Mouse (Mus musculus) ES-E14 (cell line): ENCODE measurements at regions not wholly inside any gene's neighbourhood (a gene's known extent, or its start where the extent isn't known, plus 50 kb on each side); places are given as distances from the start of the nearest gene placed in this dataset.

Source experiments
- DNase-seq: peaks from one replicate; pipeline ENCODE4 v3.0.0-alpha.2; 2013; ENCODE audit warnings: low read depth, low spot score
- H3K27ac ChIP-seq: 2 replicates; pipeline ENCODE4 v1.5.1; 2012; ENCODE audit warnings: low read depth, mild to moderate bottlenecking, low read length, moderate library complexity, mixed read lengths; ENCODE audit not compliant: poor library complexity, insufficient read depth, severe bottlenecking
- H3K36me3 ChIP-seq: 2 replicates; pipeline ENCODE4 v1.6.1; 2012; ENCODE audit warnings: mild to moderate bottlenecking, low read length, moderate library complexity, mixed read lengths; ENCODE audit not compliant: control insufficient read depth, poor library complexity, insufficient read depth, severe bottlenecking
- H3K4me1 ChIP-seq, 2 experiments: fragments of 150-350 bp in 1 of 2; sonication (generic) in 1 of 2; 2 replicates each; pipeline ENCODE4 v1.6.1; 2012; ENCODE audit warnings: low read length in 2 of 2, mild to moderate bottlenecking in 1 of 2, mixed read lengths in 1 of 2; ENCODE audit not compliant: control insufficient read depth in 2 of 2, insufficient read depth in 2 of 2, poor library complexity in 1 of 2
- H3K4me3 ChIP-seq, 2 experiments: fragments of 150-350 bp in 1 of 2; sonication (generic) in 1 of 2; 2 replicates each; pipeline ENCODE4 v1.5.1; 2012; ENCODE audit warnings: low read length in 2 of 2, low read depth in 1 of 2, mild to moderate bottlenecking in 1 of 2, mixed read lengths in 1 of 2; ENCODE audit not compliant: insufficient read depth in 1 of 2, poor library complexity in 1 of 2, severe bottlenecking in 1 of 2
- H3K9ac ChIP-seq: 2 replicates; pipeline ENCODE4 v1.6.1; 2012; ENCODE audit warnings: low read depth, mild to moderate bottlenecking, low read length, mixed read lengths; ENCODE audit not compliant: poor library complexity, insufficient read depth, severe bottlenecking
- H3K9me3 ChIP-seq: fragments of 150-350 bp; sonication (generic); 2 replicates; pipeline ENCODE4 v1.6.1; 2012; ENCODE audit warnings: low read depth, mild to moderate bottlenecking, low read length; ENCODE audit not compliant: control insufficient read depth, insufficient read depth
- CHD2 ChIP-seq: IDR thresholded peaks from 2 replicates; pipeline ENCODE4 v1.6.1; 2014; ENCODE audit warnings: mild to moderate bottlenecking, low read depth, low read length, inconsistent platforms
- HCFC1 ChIP-seq: IDR thresholded peaks from 2 replicates; pipeline ENCODE4 v1.6.1; 2012; ENCODE audit warnings: low read length, inconsistent platforms, borderline replicate concordance; ENCODE audit not compliant: insufficient read depth
- MAFK ChIP-seq: IDR thresholded peaks from 2 replicates; pipeline ENCODE4 v1.6.1; 2014; ENCODE audit warnings: mild to moderate bottlenecking, low read depth, low read length, inconsistent platforms; ENCODE audit not compliant: insufficient read depth
- ZC3H11A ChIP-seq: IDR thresholded peaks from 2 replicates; pipeline ENCODE4 v1.6.1; 2012; ENCODE audit warnings: low read depth, mild to moderate bottlenecking, inconsistent platforms, low read length, borderline replicate concordance
- ZNF384 ChIP-seq: IDR thresholded peaks from 2 replicates; pipeline ENCODE4 v1.6.1; 2012; ENCODE audit warnings: low read depth, low read length, inconsistent platforms
- in situ Hi-C, 2 experiments: fragments of 600-800 bp; cut with MboI; formaldehyde crosslinking; loops; one replicate each; pipeline ENCODE4 v1.15.1; 2025; ENCODE audit warnings: low sequenced_read_pairs in 2 of 2, inconsistent platforms in 1 of 2; ENCODE audit not compliant: unreplicated experiment in 2 of 2

GRCm38 (mm10) chr13:35499776-35500175 is 159.9 kb upstream of the Cdyl start:
- no peak for DNase-seq
- no peak overlapping the region for H3K27ac ChIP-seq
- H3K4me3 ChIP-seq, result no peak overlapping the region
- no peak for TF ChIP-seq CHD2
- no peak for TF ChIP-seq HCFC1
- no peak for TF ChIP-seq ZNF384
- no peak for TF ChIP-seq MAFK
- no peak for TF ChIP-seq ZC3H11A
- H3K9ac ChIP-seq, result no peak overlapping the region
- peaks cover 0 to 2% of the 10 kb centered on the region in 2 experiments; a peak in 2 of 4 replicates for H3K4me1 ChIP-seq
- in situ Hi-C loops, result no loop called here
- no peaks in the 10 kb centered on the region for H3K9me3 ChIP-seq
- no peaks in the 10 kb centered on the region for H3K36me3 ChIP-seq

DNA sequence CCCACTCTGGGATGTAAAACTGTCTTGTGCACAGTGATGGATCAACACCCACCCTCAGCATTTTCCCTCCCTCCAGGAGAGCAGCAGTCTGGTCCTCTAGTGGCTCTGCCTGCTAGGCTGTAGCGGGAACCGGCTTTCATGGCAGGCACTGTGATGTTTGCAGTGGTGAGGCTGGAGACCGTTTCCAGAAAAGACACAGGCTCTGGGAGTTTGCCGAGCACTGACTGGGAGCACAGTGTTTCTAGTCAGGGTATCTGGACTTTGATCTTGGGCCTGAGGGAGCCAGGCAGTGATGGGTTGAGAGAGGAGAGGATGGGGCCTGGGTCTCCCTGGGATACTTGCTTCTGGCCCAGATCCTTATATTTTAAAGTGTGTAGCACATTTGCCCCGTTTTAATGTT is 158.7 kb upstream of the Cdyl start:
- no peaks in the 10 kb centered on the region for H3K36me3 ChIP-seq
- no peak overlapping the region for H3K27ac ChIP-seq
- TF ChIP-seq ZNF384 (no peak), MAFK (no peak), ZC3H11A (no peak), HCFC1 (no peak), CHD2 (no peak)
- no peak overlapping the region for H3K9ac ChIP-seq
- in situ Hi-C loops, result no loop called here
- no peak overlapping the region for H3K4me3 ChIP-seq
- no peak for DNase-seq
- H3K9me3 ChIP-seq, result no peaks in the 10 kb centered on the region
- H3K4me1 ChIP-seq, result peaks cover 0 to 2% of the 10 kb centered on the region in 2 experiments; a peak in 2 of 4 replicates

GRCm38 (mm10) chr13:35501351-35502146 is 158.1 kb upstream of the Cdyl start:
- Histone ChIP-seq H3K9ac (no peak overlapping the region), H3K4me1 (peaks cover 0 to 2% of the 10 kb centered on the region in 2 experiments; a peak in 2 of 4 replicates), H3K4me3 (no peak overlapping the region), H3K9me3 (no peaks in the 10 kb centered on the region), H3K36me3 (no peaks in the 10 kb centered on the region), H3K27ac (no peak overlapping the region)
- DNase-seq, result no peak
- in situ Hi-C loops, result no loop called here
- TF ChIP-seq MAFK, result no peak
- TF ChIP-seq CHD2, result no peak
- TF ChIP-seq ZNF384, result no peak
- no peak for TF ChIP-seq ZC3H11A
- TF ChIP-seq HCFC1, result no peak

DNA sequence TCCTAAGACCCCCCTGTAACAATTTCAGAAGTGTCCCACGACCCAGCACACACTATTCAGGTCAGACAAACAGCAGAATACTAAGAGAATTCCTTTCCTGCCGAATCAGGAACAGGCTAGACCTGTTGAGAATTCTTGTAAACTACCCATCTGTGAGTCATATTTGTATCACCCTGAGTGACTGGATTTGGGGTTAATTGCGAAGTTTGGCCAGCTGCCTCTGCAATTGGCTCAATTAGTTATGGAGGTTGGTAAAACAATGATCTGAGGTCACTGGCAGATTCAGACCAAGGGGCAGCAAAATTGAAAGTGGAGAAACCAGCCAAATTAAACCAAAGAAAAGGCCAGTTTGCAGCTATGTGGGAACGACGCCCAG is 157.5 kb upstream of the Cdyl start:
- no peak overlapping the region for H3K27ac ChIP-seq
- no peak for DNase-seq
- TF ChIP-seq HCFC1 (no peak), CHD2 (no peak), MAFK (no peak), ZNF384 (no peak), ZC3H11A (no peak)
- no peaks in the 10 kb centered on the region for H3K9me3 ChIP-seq
- no peak overlapping the region for H3K9ac ChIP-seq
- no peaks in the 10 kb centered on the region for H3K36me3 ChIP-seq
- H3K4me1 ChIP-seq, result peaks cover 0 to 2% of the 10 kb centered on the region in 2 experiments; a peak in 2 of 4 replicates
- no peak overlapping the region for H3K4me3 ChIP-seq
- in situ Hi-C loops, result no loop called here
